Mouse (Mus musculus): ENCODE measurements around the gene Psme2. TPM values are rescaled to one million over a fixed set of nuclear protein-coding genes. Genes with fewer than 3 reads are reported as not detected.

The Psme2 gene
- polyA plus RNA-seq, 1 experiment from 2014 or later, result 308 TPM

DNA sequence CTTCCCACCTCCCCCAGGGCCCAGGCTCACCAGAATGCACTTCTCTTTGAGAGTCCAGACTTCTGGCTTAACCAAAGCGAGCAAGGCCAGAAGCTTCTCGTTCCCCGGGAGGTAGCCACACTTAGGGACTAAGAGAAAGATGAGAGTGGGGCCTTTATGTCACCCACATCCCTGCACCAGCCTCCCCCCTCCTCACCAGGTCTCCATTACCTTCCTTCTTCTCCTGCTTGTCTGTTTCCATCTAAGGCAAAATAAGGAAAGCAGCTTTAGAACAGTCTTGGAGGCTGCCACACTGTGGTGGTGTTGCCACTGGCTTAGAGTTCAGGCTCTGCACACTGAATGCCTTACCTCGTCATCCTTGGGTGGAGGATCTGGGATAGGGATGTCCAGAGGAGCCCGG, 1.6 kb downstream of the Psme2 start:
- Histone ChIP-seq H3K4me3 (ENCODE audit: low read depth, low read length) (no peak overlapping the region), H3K27me3 (replicated peaks; ENCODE audit: insufficient read depth, low read length) (no peaks in the 10 kb centered on the region), H3K27ac (ENCODE audit: low read length) (no peak overlapping the region), H3K9me3 (ENCODE audit: low read length) (no peaks in the 10 kb centered on the region), H3K36me3 (ENCODE audit: insufficient read depth, low read length) (peaks cover 6% of the 10 kb centered on the region; the same call in 1 of the 2 replicates), H3K4me1 (ENCODE audit: insufficient read depth, low read depth, low read length) (peaks cover 10% of the 10 kb centered on the region), H3K9ac (replicated peaks; ENCODE audit: low read depth) (no peak overlapping the region), H3K4me2 (replicated peaks; ENCODE audit: low read depth, low read length) (no peak overlapping the region)
- TF ChIP-seq EP300 (IDR thresholded peaks at IDR 0.05) (no peak), CTCF (IDR thresholded peaks at IDR 0.05) (no peak)
- WGBS, result 94% methylated on average over 5 of the region's 5 CpGs
- DNase-seq (ENCODE audit: low spot score) (no peak), ATAC-seq (no peak)

DNA sequence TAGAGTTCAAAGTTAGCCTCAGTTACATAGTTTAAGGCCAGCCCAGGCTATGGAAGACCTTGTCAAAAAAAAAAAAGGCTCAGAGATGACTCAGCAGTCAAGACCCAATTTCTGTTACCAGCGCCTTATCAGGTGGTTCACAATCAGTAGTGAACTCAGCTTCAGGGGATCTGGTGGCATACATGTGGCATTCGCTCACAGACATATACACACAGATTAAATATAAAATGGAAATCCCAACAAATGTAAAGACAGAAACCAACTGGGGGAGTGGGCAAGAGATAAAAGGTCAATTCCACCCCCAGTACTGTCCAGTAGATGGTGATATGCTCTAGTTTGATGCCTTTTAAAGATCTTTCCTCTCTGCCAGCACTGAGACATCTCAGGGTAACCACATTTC, 4.8 kb downstream of the Psme2 start:
- DNase-seq (ENCODE audit: low spot score) (no peak), ATAC-seq (no peak)
- Histone ChIP-seq H3K36me3 (ENCODE audit: insufficient read depth, low read length) (peaks cover 9% of the 10 kb centered on the region; the same call in 1 of the 2 replicates), H3K27ac (ENCODE audit: low read length) (no peak overlapping the region), H3K4me2 (replicated peaks; ENCODE audit: low read depth, low read length) (no peak overlapping the region), H3K9ac (replicated peaks; ENCODE audit: low read depth) (no peak overlapping the region), H3K4me1 (ENCODE audit: insufficient read depth, low read depth, low read length) (peaks cover 4% of the 10 kb centered on the region; the same call in 1 of the 2 replicates), H3K9me3 (ENCODE audit: low read length) (no peaks in the 10 kb centered on the region), H3K4me3 (ENCODE audit: low read depth, low read length) (no peak overlapping the region), H3K27me3 (replicated peaks; ENCODE audit: insufficient read depth, low read length) (no peaks in the 10 kb centered on the region)
- 91% methylated on average over 2 of the region's 2 CpGs for WGBS
- TF ChIP-seq EP300 (IDR thresholded peaks at IDR 0.05) (no peak), CTCF (IDR thresholded peaks at IDR 0.05) (no peak)

DNA sequence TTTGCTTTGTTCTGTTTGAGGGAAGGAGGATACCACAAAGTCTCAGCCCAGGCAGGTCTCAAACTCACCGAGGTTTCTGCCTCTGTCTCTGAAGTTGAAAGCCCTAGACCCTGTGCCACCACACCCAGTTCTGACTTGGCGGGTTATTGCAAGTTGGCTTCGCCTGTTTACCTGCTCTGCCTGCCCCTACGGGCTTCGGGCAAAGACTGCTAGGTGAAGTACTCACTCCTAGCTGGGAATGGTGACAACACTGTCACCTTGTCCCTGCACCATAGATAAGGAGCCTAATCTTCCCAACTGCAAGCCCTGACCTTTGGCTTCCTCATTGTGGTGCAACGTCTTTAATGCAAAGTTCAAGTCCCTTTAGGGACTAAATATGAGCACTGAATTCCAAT, 5.3 kb downstream of the Psme2 start:
- Histone ChIP-seq H3K27me3 (replicated peaks; ENCODE audit: insufficient read depth, low read length) (no peaks in the 10 kb centered on the region), H3K36me3 (ENCODE audit: insufficient read depth, low read length) (peaks cover 12% of the 10 kb centered on the region; the same call in 1 of the 2 replicates), H3K4me1 (ENCODE audit: insufficient read depth, low read depth, low read length) (peaks cover 4% of the 10 kb centered on the region; the same call in 1 of the 2 replicates), H3K9me3 (ENCODE audit: low read length) (no peaks in the 10 kb centered on the region), H3K27ac (ENCODE audit: low read length) (peak overlapping the region; percentile 47; the same call in 1 of the 2 replicates), H3K9ac (replicated peaks; ENCODE audit: low read depth) (no peak overlapping the region), H3K4me2 (replicated peaks; ENCODE audit: low read depth, low read length) (peak overlapping the region; percentile 81), H3K4me3 (ENCODE audit: low read depth, low read length) (peak overlapping the region; percentile 57)
- 48% methylated on average over 6 of the region's 6 CpGs for WGBS
- ATAC-seq (peak; percentile 18), DNase-seq (ENCODE audit: low spot score) (no peak)
- TF ChIP-seq CTCF (IDR thresholded peaks at IDR 0.05), result no peak
- no peak for TF ChIP-seq EP300 (IDR thresholded peaks at IDR 0.05)

DNA sequence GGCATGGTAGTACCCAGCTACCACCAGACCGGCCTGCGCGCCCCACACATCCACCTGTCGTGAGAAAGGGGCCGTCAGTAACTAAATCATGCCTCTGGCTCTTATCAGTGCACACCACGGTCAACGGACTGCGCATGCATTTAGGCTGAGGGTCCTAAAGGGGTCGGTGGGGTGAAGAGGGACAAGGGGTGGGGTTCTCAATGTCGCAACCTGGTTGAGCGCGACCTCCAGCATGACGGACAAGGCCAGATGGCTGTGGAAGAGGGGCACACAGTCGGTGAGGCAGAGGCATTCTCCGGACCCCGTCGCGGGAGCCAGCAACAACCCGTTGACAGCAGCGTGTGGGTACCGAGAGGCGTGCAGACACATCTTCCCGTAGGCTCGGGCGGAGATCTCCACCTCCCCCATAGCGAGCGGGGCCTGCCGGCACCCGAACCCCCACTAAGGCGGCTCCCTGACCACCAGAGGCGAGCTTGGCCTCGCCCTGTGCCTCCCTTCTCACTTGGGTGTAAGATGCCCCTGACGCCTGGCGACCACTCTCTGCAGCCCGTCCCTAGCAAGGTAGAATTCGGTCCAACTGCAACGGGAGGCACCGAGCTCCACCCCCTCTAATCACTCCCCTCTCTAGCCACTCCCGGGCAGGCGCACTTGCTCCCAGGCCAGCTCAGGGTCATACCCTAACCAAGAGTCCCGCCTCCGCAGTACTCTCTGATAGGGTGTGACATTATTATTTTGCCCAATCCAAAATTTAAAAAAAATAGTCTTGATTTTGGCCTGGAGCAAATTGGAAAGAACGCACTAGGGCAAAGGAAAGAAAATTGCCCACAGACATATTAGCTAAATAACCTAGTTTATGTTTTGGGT, 6.0 kb downstream of the Psme2 start, which contains the start of gene Emc9:
Emc9 (minus strand) TSS at position 601 of the 864 bp plus-strand sequence.
- WGBS, result 5% methylated on average over 42 of the region's 43 CpGs

DNA sequence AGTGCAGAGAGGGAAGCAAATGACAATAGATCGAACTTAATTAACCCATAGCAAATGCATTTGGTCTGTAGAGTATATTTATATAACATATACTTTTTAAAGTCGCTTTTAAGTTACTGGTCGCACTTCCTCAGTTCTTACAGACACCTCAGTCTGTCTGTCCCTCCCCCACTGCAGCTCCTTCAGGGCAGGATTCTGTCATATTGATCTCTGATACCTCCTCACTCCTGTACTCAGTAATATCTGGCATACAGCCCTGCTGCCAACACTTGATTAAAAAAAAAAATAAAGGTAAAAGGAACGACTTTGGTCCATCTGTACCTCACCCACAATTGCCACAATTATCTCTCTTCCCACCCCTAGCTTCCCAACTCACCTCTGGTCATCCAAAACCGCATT, 6.6 kb downstream of the Psme2 start:
- H3K27ac ChIP-seq (ENCODE audit: low read length), result no peak overlapping the region
- no peaks in the 10 kb centered on the region for H3K9me3 ChIP-seq (ENCODE audit: low read length)
- H3K4me2 ChIP-seq (replicated peaks; ENCODE audit: low read depth, low read length), result peak overlapping the region; percentile 81
- WGBS, result 38% methylated on average over 5 of the region's 5 CpGs
- TF ChIP-seq CTCF (IDR thresholded peaks at IDR 0.05), result no peak
- no peak for TF ChIP-seq EP300 (IDR thresholded peaks at IDR 0.05)
- no peaks in the 10 kb centered on the region for H3K27me3 ChIP-seq (replicated peaks; ENCODE audit: insufficient read depth, low read length)
- no peak overlapping the region for H3K9ac ChIP-seq (replicated peaks; ENCODE audit: low read depth)
- DNase-seq (ENCODE audit: low spot score), result no peak
- peak overlapping the region; percentile 57 for H3K4me3 ChIP-seq (ENCODE audit: low read depth, low read length)
- peaks cover 18% of the 10 kb centered on the region; the same call in 1 of the 2 replicates for H3K36me3 ChIP-seq (ENCODE audit: insufficient read depth, low read length)
- no peaks in the 10 kb centered on the region; the same call in 1 of the 2 replicates for H3K4me1 ChIP-seq (ENCODE audit: insufficient read depth, low read depth, low read length)
- no peak for ATAC-seq

More for the DNA sequence above, 6.0 kb downstream of the Psme2 start, which contains the start of gene Emc9:
- peak within 1 kb of the TSS; percentile 43; the same call in 1 of the 2 replicates for H3K9ac ChIP-seq (replicated peaks; ENCODE audit: low read depth)
- peak within 1 kb of the TSS; percentile 47; the same call in 1 of the 2 replicates for H3K27ac ChIP-seq (ENCODE audit: low read length)
- peak; percentile 91 for DNase-seq (ENCODE audit: low spot score)
- peak; percentile 95 for ATAC-seq
- peak within 1 kb of the TSS; percentile 57 for H3K4me3 ChIP-seq (ENCODE audit: low read depth, low read length)
- H3K27me3 ChIP-seq (replicated peaks; ENCODE audit: insufficient read depth, low read length), result no peaks in the 10 kb centered on the region
- TF ChIP-seq EP300 (IDR thresholded peaks at IDR 0.05) (no peak), CTCF (IDR thresholded peaks at IDR 0.05) (peak; percentile 7; the same call in 1 of the 2 replicates)
- no peaks in the 10 kb centered on the region; the same call in 1 of the 2 replicates for H3K4me1 ChIP-seq (ENCODE audit: insufficient read depth, low read depth, low read length)
- H3K9me3 ChIP-seq (ENCODE audit: low read length), result no peaks in the 10 kb centered on the region
- peaks cover 18% of the 10 kb centered on the region; the same call in 1 of the 2 replicates for H3K36me3 ChIP-seq (ENCODE audit: insufficient read depth, low read length)
- peak within 1 kb of the TSS; percentile 81 for H3K4me2 ChIP-seq (replicated peaks; ENCODE audit: low read depth, low read length)

DNA sequence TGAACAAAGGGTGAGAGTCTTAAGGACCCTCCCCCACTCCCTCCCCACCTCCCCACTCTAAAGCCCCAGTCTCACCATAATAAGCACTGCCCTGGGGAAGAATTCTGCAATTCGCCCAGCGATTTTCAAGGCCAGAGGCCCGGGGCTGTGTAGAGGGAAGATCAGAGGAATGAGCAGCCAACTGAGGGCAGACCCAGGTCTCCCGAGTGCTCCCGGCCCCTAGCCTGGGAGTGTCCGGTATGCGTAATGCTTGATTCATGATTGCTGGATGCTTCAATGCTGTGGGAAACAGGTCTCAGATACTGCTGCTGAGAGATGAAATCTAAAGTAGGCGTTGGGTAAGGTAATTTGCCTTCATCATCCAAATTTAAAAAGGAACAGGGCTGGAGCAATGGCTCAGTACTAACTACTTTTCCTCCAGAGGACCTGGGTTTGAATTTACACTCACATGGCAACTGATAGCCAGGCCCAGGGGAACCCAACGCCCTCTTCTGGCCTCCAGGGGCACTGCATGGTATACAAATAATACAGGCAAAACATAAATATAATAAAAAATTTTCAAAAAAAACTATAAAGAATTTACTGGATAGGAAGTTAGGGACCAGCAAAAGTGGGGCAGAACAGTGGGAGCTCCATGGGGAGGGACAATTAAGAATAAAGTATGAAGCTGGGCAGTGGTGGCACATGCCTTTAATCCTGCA, 8.8 kb downstream of the Psme2 start:
- 78% methylated on average over 9 of the region's 9 CpGs for WGBS
- DNase-seq (ENCODE audit: low spot score) (no peak), ATAC-seq (no peak)
- Histone ChIP-seq H3K4me1 (ENCODE audit: insufficient read depth, low read depth, low read length) (no peaks in the 10 kb centered on the region; the same call in 1 of the 2 replicates), H3K36me3 (ENCODE audit: insufficient read depth, low read length) (peaks cover 18% of the 10 kb centered on the region; the same call in 1 of the 2 replicates), H3K27me3 (replicated peaks; ENCODE audit: insufficient read depth, low read length) (no peaks in the 10 kb centered on the region), H3K4me3 (ENCODE audit: low read depth, low read length) (no peak overlapping the region), H3K27ac (ENCODE audit: low read length) (no peak overlapping the region), H3K9me3 (ENCODE audit: low read length) (no peaks in the 10 kb centered on the region), H3K9ac (replicated peaks; ENCODE audit: low read depth) (no peak overlapping the region), H3K4me2 (replicated peaks; ENCODE audit: low read depth, low read length) (no peak overlapping the region)
- TF ChIP-seq CTCF (IDR thresholded peaks at IDR 0.05) (peak; percentile 60), EP300 (IDR thresholded peaks at IDR 0.05) (no peak)

Data from lung, postnatal 0 days (tissue).